Mouse (Mus musculus): ENCODE measurements at regions not wholly inside any gene's neighbourhood (a gene's known extent, or its start where the extent isn't known, plus 50 kb on each side); places are given as distances from the start of the nearest gene placed in this dataset.

- TF ChIP-seq CTCF (IDR thresholded peaks at IDR 0.05; ENCODE audit: borderline replicate concordance, extremely low read depth, insufficient read depth, insufficient read length), result no peak
- no peak for TF ChIP-seq POLR2A (IDR thresholded peaks at IDR 0.05; ENCODE audit: borderline replicate concordance, extremely low read depth, insufficient read depth, insufficient read length, poor library complexity, severe bottlenecking)
Measured at GRCm38 (mm10) chr8:49338716-49339115, 495.0 kb upstream of the Tenm3 start.
